Mouse (Mus musculus) kidney, adult 8-10 months (tissue): Measurements from ENCODE around the gene Map1lc3a.
A peak's percentile ranks its signal among the peaks of the same experiment; 100 is the strongest.

ENCODE experiments used
- DNase-seq, 2 experiments: peaks; one replicate each; pipeline ENCODE4 v3.0.0; 2022

The Map1lc3a gene

GRCm38 (mm10) chr2:155276195-155276594, at the start of gene Map1lc3a:
TSS of gene Map1lc3a (plus strand) at chr2:155276297.
- DNase-seq = peak; percentile 95 to 97

- DNase-seq = no peak
These were observed 40.2 kb upstream of the Map1lc3a start for GRCm38 (mm10) chr2:155235746-155236361.

- peak; percentile 98 to 100 for DNase-seq
These were observed 39.6 kb upstream of the Map1lc3a start, which contains the start of gene Dynlrb1 for GRCm38 (mm10) chr2:155236362-155236992. TSS of gene Dynlrb1 (plus strand) at chr2:155236533.

GRCm38 (mm10) chr2:155237276-155237675, 38.8 kb upstream of the Map1lc3a start:
- DNase-seq = no peak

- peak; percentile 32 for DNase-seq
These were observed 35.2 kb upstream of the Map1lc3a start for GRCm38 (mm10) chr2:155240915-155241314.

- DNase-seq = no peak
These were observed 33.7 kb upstream of the Map1lc3a start for GRCm38 (mm10) chr2:155242296-155242855.

GRCm38 (mm10) chr2:155246231-155246630, 29.9 kb upstream of the Map1lc3a start:
- DNase-seq = no peak

GRCm38 (mm10) chr2:155248206-155248605, 27.9 kb upstream of the Map1lc3a start:
- no peak for DNase-seq

GRCm38 (mm10) chr2:155248718-155249117, 27.4 kb upstream of the Map1lc3a start:
- DNase-seq = no peak

- no peak for DNase-seq
These were observed 26.5 kb upstream of the Map1lc3a start for GRCm38 (mm10) chr2:155249588-155249987.

GRCm38 (mm10) chr2:155265526-155265925, 10.6 kb upstream of the Map1lc3a start:
- no peak for DNase-seq

- DNase-seq = peak; percentile 52 to 58
These were observed 9.2 kb upstream of the Map1lc3a start for GRCm38 (mm10) chr2:155266896-155267295.

GRCm38 (mm10) chr2:155271957-155272356, 4.1 kb upstream of the Map1lc3a start:
- DNase-seq = no peak

- no peak for DNase-seq
These were observed 3.5 kb upstream of the Map1lc3a start for GRCm38 (mm10) chr2:155272396-155273170.

GRCm38 (mm10) chr2:155273603-155274002, 2.5 kb upstream of the Map1lc3a start:
- no peak for DNase-seq

- DNase-seq = peak; percentile 59 to 64
These were observed 601 bp downstream of the Map1lc3a start for GRCm38 (mm10) chr2:155276621-155277175.

GRCm38 (mm10) chr2:155277721-155278120, 1.6 kb downstream of the Map1lc3a start:
- no peak for DNase-seq

GRCm38 (mm10) chr2:155278361-155278760, 2.3 kb downstream of the Map1lc3a start:
- DNase-seq = no peak

GRCm38 (mm10) chr2:155279163-155279562, 3.1 kb downstream of the Map1lc3a start:
- no peak for DNase-seq

- DNase-seq = no peak
These were observed 4.0 kb downstream of the Map1lc3a start for GRCm38 (mm10) chr2:155280116-155280515.

- no peak for DNase-seq
These were observed 7.7 kb downstream of the Map1lc3a start for GRCm38 (mm10) chr2:155283793-155284192.

GRCm38 (mm10) chr2:155284647-155285046, 8.6 kb downstream of the Map1lc3a start:
- DNase-seq = no peak

- DNase-seq = no peak
These were observed 9.6 kb downstream of the Map1lc3a start for GRCm38 (mm10) chr2:155285744-155286143.
